Mouse (Mus musculus) v-Abl transformed pro-B cells (cell line): ENCODE data around the gene Cnpy3.

Experiments
- in situ Hi-C, 2 experiments: fragments of 400-800 bp; cut with MboI; formaldehyde crosslinking; loops; one replicate each; pipeline ENCODE4 v1.15.1; 2025; ENCODE audit not compliant: unreplicated experiment in 2 of 2

Cnpy3 gene

DNA sequence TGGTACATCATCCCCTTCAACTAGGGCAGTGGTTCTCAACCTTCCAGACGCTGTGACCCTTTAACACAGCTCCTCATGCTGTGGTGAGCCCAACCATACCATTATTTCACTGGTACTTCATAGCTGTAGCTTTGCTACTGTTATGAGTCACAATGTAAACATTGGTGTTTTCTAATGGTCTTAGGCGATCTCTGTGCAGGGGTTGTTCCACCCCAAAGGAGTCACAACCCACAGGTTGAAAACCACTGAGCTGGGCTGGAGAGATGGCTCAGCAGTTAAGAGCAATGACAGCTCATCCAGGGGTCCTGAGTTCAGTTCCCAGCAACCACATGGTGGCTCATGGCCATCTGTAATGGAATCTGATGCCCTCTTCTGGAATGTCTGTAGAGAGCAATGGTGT, 60.6 kb downstream of the Cnpy3 start:
- in situ Hi-C loops, result no loop called here

DNA sequence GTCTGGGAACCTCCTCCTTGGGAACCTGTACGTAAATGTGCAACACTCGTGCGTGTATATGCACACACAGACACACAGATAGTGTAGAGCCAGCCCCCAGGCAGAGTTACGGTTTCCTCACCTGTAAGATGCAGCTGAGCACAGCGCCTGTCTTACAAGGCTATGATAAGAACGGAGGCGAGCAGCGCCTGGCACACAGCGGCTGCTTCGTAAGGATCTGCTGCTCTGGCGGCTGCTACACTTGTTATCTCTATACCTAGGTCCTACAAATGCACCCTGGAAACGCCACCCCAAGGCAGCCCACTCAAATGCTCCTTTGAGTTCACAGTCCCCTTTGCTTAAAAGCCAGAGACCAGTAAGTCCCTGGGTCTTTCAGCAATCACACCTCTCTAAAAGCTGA, 61.3 kb downstream of the Cnpy3 start:
- in situ Hi-C loops, result no loop called here

DNA sequence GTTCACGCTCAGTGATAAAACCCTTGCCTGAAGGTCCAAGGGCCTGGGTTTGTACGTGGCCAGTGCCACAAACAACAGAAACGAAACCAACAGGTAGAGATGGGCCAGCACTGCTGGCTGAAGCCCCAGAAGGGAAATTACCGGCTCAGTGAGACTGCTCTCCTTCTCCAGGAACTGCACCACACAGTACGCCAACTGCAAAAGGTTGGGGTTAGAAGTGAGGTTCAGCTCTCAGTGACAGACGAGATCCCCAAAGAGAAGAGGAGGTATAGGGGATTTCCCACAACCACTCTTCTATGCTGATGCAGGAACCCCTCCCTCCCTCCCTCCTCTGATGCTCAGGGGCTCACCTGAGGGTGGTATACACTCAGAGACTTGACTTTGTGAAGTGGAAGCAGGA, 66.1 kb downstream of the Cnpy3 start:
- in situ Hi-C loops, result no loop called here
